Comparison of ENCODE assay signal across 17 mouse cellular contexts in genomic region chr11:58499290-58499689, GRCm38 (mm10). TPM values are rescaled to one million over a fixed set of nuclear protein-coding genes. Genes with fewer than 3 reads are reported as not detected.
DNase-seq lines count a peak whose midpoint lies in the region; ATAC-seq and TF ChIP-seq lines count a peak whose summit lies in the region.
"Had no signal": no experiment of that assay in that cellular context is flagged by ENCODE, and none has a peak within 500 bp of the region (broad histone marks: within the 10 kb centered on the region; RNA-seq: fewer than 3 reads in every experiment).

No protein-coding gene starts in this region.

- H3K9me3 ChIP-seq in liver, postnatal 0 days (ENCODE audit: low read length) = no peaks in the 10 kb centered on the region
- H3K9me3 ChIP-seq: forebrain, embryonic 12.5 days had no signal

- H3K27me3 ChIP-seq in liver, postnatal 0 days (ENCODE audit: insufficient read depth, low read length) = no peaks in the 10 kb centered on the region
- H3K27me3 ChIP-seq: forebrain, embryonic 12.5 days had no signal

- H3K27ac ChIP-seq in liver, postnatal 0 days (ENCODE audit: low read depth) = no peak overlapping the region
- H3K27ac ChIP-seq: forebrain, embryonic 12.5 days had no signal

- H3K4me2 ChIP-seq in liver, postnatal 0 days (ENCODE audit: low read depth, low read length) = no peak overlapping the region
- H3K4me2 ChIP-seq: forebrain, embryonic 12.5 days had no signal

- intact Hi-C loops in heart, postnatal 10 days (cut with DNase I) = loop anchor here (1.0 to 2.0 kb wide), 2 partner anchors 96 to 198 kb away; no protein-coding TSS in a partner anchor

- no peak overlapping the region for H3K9ac ChIP-seq in liver, postnatal 0 days (replicated peaks)
- H3K9ac ChIP-seq: forebrain, embryonic 12.5 days had no signal

- WGBS in liver, postnatal 0 days (ENCODE audit: insufficient replicate concordance) = 51% methylated on average over 3 of the region's 3 CpGs

- peak; percentile 10 to 18 for DNase-seq in heart, postnatal 10 days
- DNase-seq in heart, adult 9 months (ENCODE audit: low spot score in 2 of 2) = no peak
- DNase-seq in liver, postnatal 0 days = no peak
- DNase-seq in liver (no peak), adipocyte (ENCODE audit: low spot score) (peak; percentile 18)
- peak; percentile 35 for DNase-seq in retina, postnatal 1 day
- DNase-seq in spleen, adult 18-20 months = no peak

- no peaks in the 10 kb centered on the region for H3K4me1 ChIP-seq in liver, postnatal 0 days (ENCODE audit: insufficient read depth)
- H3K4me1 ChIP-seq: forebrain, embryonic 12.5 days had no signal

- no peak for TF ChIP-seq EP300 in liver, postnatal 0 days (IDR thresholded peaks at IDR 0.05; ENCODE audit: low read depth)

- H3K4me3 ChIP-seq in liver, postnatal 0 days (ENCODE audit: low read depth, low read length) = no peak overlapping the region
- H3K4me3 ChIP-seq: forebrain, embryonic 12.5 days; myocyte had no signal

- no peaks in the 10 kb centered on the region for H3K36me3 ChIP-seq in liver, postnatal 0 days (replicated peaks; ENCODE audit: insufficient read depth, low read length)
- H3K36me3 ChIP-seq: forebrain, embryonic 12.5 days had no signal

- no peak for ATAC-seq in liver, postnatal 0 days
- ATAC-seq: hindbrain, embryonic 16.5 days had no signal

- TF ChIP-seq CTCF in liver, postnatal 0 days (IDR thresholded peaks at IDR 0.05; ENCODE audit: low read depth) = peak; percentile 20; the same call in 1 of the 2 replicates

RNA-seq across cellular contexts. Expression of gene Olfr331, which starts 3.1 kb away (rescaled TPM):
- total RNA-seq in heart, postnatal 10 days (2021) = not detected
- not detected in 2 replicates for polyA plus RNA-seq in liver, postnatal 0 days (2015; fragmentation: Nextera tagmentation; extraction: Ambion mirVana)
- total RNA-seq: adrenal gland, adult 18-20 months; ES-E14; granulocyte monocyte progenitor cell, adult 5-6 weeks; layer of hippocampus, adult 18-20 months; liver, adult 2 months had no signal
- polyA plus RNA-seq: forebrain, embryonic 12.5 days; hindbrain, embryonic 16.5 days; liver, adult 2 months; myocyte; stomach, embryonic 14.5 days; urinary bladder, adult 2 months had no signal

RNA-seq across cellular contexts. Expression of gene Olfr332, which starts 6.9 kb away (rescaled TPM):
- not detected for total RNA-seq in heart, postnatal 10 days (2021)
- not detected in 2 replicates for polyA plus RNA-seq in liver, postnatal 0 days (2015; fragmentation: Nextera tagmentation; extraction: Ambion mirVana)
- total RNA-seq: adrenal gland, adult 18-20 months; ES-E14; granulocyte monocyte progenitor cell, adult 5-6 weeks; layer of hippocampus, adult 18-20 months; liver, adult 2 months had no signal
- polyA plus RNA-seq: forebrain, embryonic 12.5 days; hindbrain, embryonic 16.5 days; liver, adult 2 months; myocyte; stomach, embryonic 14.5 days; urinary bladder, adult 2 months had no signal

RNA-seq across cellular contexts. Expression of gene Olfr330, which starts 35.3 kb away (rescaled TPM):
- total RNA-seq in heart, postnatal 10 days (2021) = not detected
- not detected in 2 replicates for polyA plus RNA-seq in liver, postnatal 0 days (2015; fragmentation: Nextera tagmentation; extraction: Ambion mirVana)
- total RNA-seq: ES-E14; granulocyte monocyte progenitor cell, adult 5-6 weeks; layer of hippocampus, adult 18-20 months; liver, adult 2 months had no signal
- polyA plus RNA-seq: forebrain, embryonic 12.5 days; hindbrain, embryonic 16.5 days; liver, adult 2 months; myocyte; stomach, embryonic 14.5 days; urinary bladder, adult 2 months had no signal

RNA-seq across cellular contexts. Expression of gene Olfr30, which starts 37.2 kb away (rescaled TPM):
- total RNA-seq in heart, postnatal 10 days (2021) = not detected
- polyA plus RNA-seq in liver, postnatal 0 days (2015; fragmentation: Nextera tagmentation; extraction: Ambion mirVana) = not detected in 2 replicates
- total RNA-seq: adrenal gland, adult 18-20 months; ES-E14; granulocyte monocyte progenitor cell, adult 5-6 weeks; layer of hippocampus, adult 18-20 months; liver, adult 2 months had no signal
- polyA plus RNA-seq: forebrain, embryonic 12.5 days; hindbrain, embryonic 16.5 days; liver, adult 2 months; myocyte; stomach, embryonic 14.5 days; urinary bladder, adult 2 months had no signal

RNA-seq across cellular contexts. Expression of gene Lypd9, which starts 46.6 kb away (rescaled TPM):
- not detected for total RNA-seq in heart, postnatal 10 days (2021)
- polyA plus RNA-seq in liver, postnatal 0 days (2015; fragmentation: Nextera tagmentation; extraction: Ambion mirVana) = not detected in 2 replicates
- total RNA-seq: adrenal gland, adult 18-20 months; ES-E14; granulocyte monocyte progenitor cell, adult 5-6 weeks; layer of hippocampus, adult 18-20 months; liver, adult 2 months had no signal
- polyA plus RNA-seq: forebrain, embryonic 12.5 days; hindbrain, embryonic 16.5 days; liver, adult 2 months; myocyte; stomach, embryonic 14.5 days; urinary bladder, adult 2 months had no signal

Comparison
In these comparisons a context has a peak if more than half of its experiments do, and no peak if none do; other contexts are left out.
1. DNase-seq: peak in heart, postnatal 10 days (2 of 2), adipocyte (single experiment) and retina, postnatal 1 day (single experiment); none in heart, adult 9 months (0 of 2), liver, postnatal 0 days (single experiment), liver (single experiment) and spleen, adult 18-20 months (0 of 2).